Mouse (Mus musculus) thymus, postnatal 4 days (tissue): ENCODE data around the gene Slc2a9.

Experiments used
- DNase-seq: peaks from one replicate; pipeline ENCODE4 v3.0.0; 2021

Slc2a9 gene

GRCm38 (mm10) chr5:38466569-38467110 lies 36.3 kb downstream of the Slc2a9 start:
- no peak for DNase-seq

GRCm38 (mm10) chr5:38461261-38461660 lies 41.7 kb downstream of the Slc2a9 start:
- no peak for DNase-seq

- DNase-seq: no peak
These were observed 52.0 kb downstream of the Slc2a9 start for GRCm38 (mm10) chr5:38450936-38451335.

GRCm38 (mm10) chr5:38449607-38450006 lies 53.3 kb downstream of the Slc2a9 start:
- no peak for DNase-seq

GRCm38 (mm10) chr5:38448121-38448520 lies 54.8 kb downstream of the Slc2a9 start:
- DNase-seq: no peak

GRCm38 (mm10) chr5:38446316-38446975 lies 56.5 kb downstream of the Slc2a9 start:
- DNase-seq: no peak

GRCm38 (mm10) chr5:38441088-38441839 lies 61.7 kb downstream of the Slc2a9 start:
- no peak for DNase-seq

- no peak for DNase-seq
These were observed 62.5 kb downstream of the Slc2a9 start for GRCm38 (mm10) chr5:38440252-38441005.

- no peak for DNase-seq
These were observed 66.3 kb downstream of the Slc2a9 start for GRCm38 (mm10) chr5:38436681-38437080.

- DNase-seq: no peak
These were observed 68.1 kb downstream of the Slc2a9 start for GRCm38 (mm10) chr5:38434875-38435274.

- no peak for DNase-seq
These were observed 71.7 kb downstream of the Slc2a9 start for GRCm38 (mm10) chr5:38431201-38431600.

- DNase-seq: no peak
These were observed 73.8 kb downstream of the Slc2a9 start for GRCm38 (mm10) chr5:38429106-38429505.

- no peak for DNase-seq
These were observed 75.2 kb downstream of the Slc2a9 start for GRCm38 (mm10) chr5:38427757-38428156.

GRCm38 (mm10) chr5:38425569-38425968 lies 77.4 kb downstream of the Slc2a9 start:
- no peak for DNase-seq

- DNase-seq: no peak
These were observed 80.5 kb downstream of the Slc2a9 start for GRCm38 (mm10) chr5:38422426-38422825.

- DNase-seq: no peak
These were observed 84.1 kb downstream of the Slc2a9 start for GRCm38 (mm10) chr5:38418799-38419198.

GRCm38 (mm10) chr5:38403612-38404011 lies 99.3 kb downstream of the Slc2a9 start:
- DNase-seq: no peak

GRCm38 (mm10) chr5:38402288-38402687 lies 100.7 kb downstream of the Slc2a9 start:
- DNase-seq: no peak

- no peak for DNase-seq
These were observed 114.1 kb downstream of the Slc2a9 start for GRCm38 (mm10) chr5:38388857-38389256.

GRCm38 (mm10) chr5:38388420-38388823 lies 114.5 kb downstream of the Slc2a9 start:
- no peak for DNase-seq

- no peak for DNase-seq
These were observed 123.0 kb downstream of the Slc2a9 start for GRCm38 (mm10) chr5:38379970-38380369.

GRCm38 (mm10) chr5:38372369-38372768 lies 130.6 kb downstream of the Slc2a9 start:
- no peak for DNase-seq

- no peak for DNase-seq
These were observed 131.6 kb downstream of the Slc2a9 start for GRCm38 (mm10) chr5:38371308-38371707.
